Mouse (Mus musculus) embryonic facial prominence, embryonic 10.5 days (tissue): ENCODE measurements around the gene Txlnb. TPM values are rescaled to one million over a fixed set of nuclear protein-coding genes. Genes with fewer than 3 reads are reported as not detected.
A peak's percentile ranks its signal among the peaks of the same experiment; 100 is the strongest.

Experiments
- DNase-seq: peaks from one replicate; pipeline ENCODE4 v3.0.0-alpha.2; 2017; ENCODE audit warnings: low spot score
- H3K27ac ChIP-seq: fragments of 300-500 bp; sonication (generic); replicated peaks from 2 replicates; pipeline ENCODE4 v1.5.1; 2016; ENCODE audit warnings: mild to moderate bottlenecking
- H3K27me3 ChIP-seq: fragments of 300-500 bp; sonication (generic); replicated peaks from 2 replicates; pipeline ENCODE4 v1.6.1; 2016; ENCODE audit warnings: low read depth, mild to moderate bottlenecking; ENCODE audit not compliant: poor library complexity, severe bottlenecking
- H3K36me3 ChIP-seq: fragments of 300-500 bp; sonication (generic); replicated peaks from 2 replicates; pipeline ENCODE4 v1.6.1; 2016; ENCODE audit warnings: mild to moderate bottlenecking, moderate library complexity
- H3K4me1 ChIP-seq: fragments of 300-500 bp; sonication (generic); 2 replicates; pipeline ENCODE4 v1.6.1; 2016
- H3K4me3 ChIP-seq: fragments of 300-500 bp; sonication (generic); 2 replicates; pipeline ENCODE4 v1.5.1; 2016; ENCODE audit warnings: mild to moderate bottlenecking, moderate library complexity
- H3K9me3 ChIP-seq: fragments of 300-500 bp; sonication (generic); 2 replicates; pipeline ENCODE4 v1.6.1; 2016; ENCODE audit warnings: mild to moderate bottlenecking
- WGBS: fragments of 180-500 bp; shearing (Covaris S2); methylation state at CpG from one replicate; pipeline ENCODE4 v1.1.7; 2016; 5-methylcytosine and 5-hydroxymethylcytosine counted together
- polyA plus RNA-seq: library from polyadenylated mRNA; unstranded; fragments of >200 nt; fragmentation: Nextera tagmentation; extraction: Ambion mirVana; gene quantifications from 2 replicates; pipeline ENCODE4 v1.2.1, GENCODE M21; 2016

Gene Txlnb
- polyA plus RNA-seq, 1 experiment from 2014 or later: 0.98 TPM

- H3K4me3 ChIP-seq: no peak overlapping the region
- H3K27ac ChIP-seq: no peak overlapping the region
- DNase-seq: no peak
- H3K9me3 ChIP-seq: no peaks in the 10 kb centered on the region
- no peaks in the 10 kb centered on the region for H3K36me3 ChIP-seq
- peaks cover 15% of the 10 kb centered on the region for H3K4me1 ChIP-seq
- 0 out of 2 replicates have a peak, but pooled peaks cover 4% of the 10 kb centered on the region for H3K27me3 ChIP-seq
- 43% methylated on average over 3 of the region's 3 CpGs for WGBS
These were observed 35.0 kb downstream of the Txlnb start for GRCm38 (mm10) chr10:17831041-17831440.

GRCm38 (mm10) chr10:17835031-17835430, 39.0 kb downstream of the Txlnb start:
- no peak overlapping the region for H3K27ac ChIP-seq
- 90% methylated on average over 6 of the region's 6 CpGs for WGBS

GRCm38 (mm10) chr10:17836275-17836674, 40.2 kb downstream of the Txlnb start:
- no peak overlapping the region for H3K27ac ChIP-seq
- DNase-seq: no peak
- H3K27me3 ChIP-seq: no peaks in the 10 kb centered on the region
- 91% methylated on average over 1 of the region's 1 CpGs for WGBS
- H3K4me3 ChIP-seq: no peak overlapping the region
- H3K4me1 ChIP-seq: 0 out of 2 replicates have a peak, but pooled peaks cover 1% of the 10 kb centered on the region
- H3K9me3 ChIP-seq: no peaks in the 10 kb centered on the region
- no peaks in the 10 kb centered on the region for H3K36me3 ChIP-seq

More at GRCm38 (mm10) chr10:17835031-17835430, 39.0 kb downstream of the Txlnb start:
- DNase-seq: no peak
- H3K9me3 ChIP-seq: no peaks in the 10 kb centered on the region
- H3K4me3 ChIP-seq: no peak overlapping the region
- H3K36me3 ChIP-seq: no peaks in the 10 kb centered on the region
- H3K4me1 ChIP-seq: 0 out of 2 replicates have a peak, but pooled peaks cover 5% of the 10 kb centered on the region
- H3K27me3 ChIP-seq: no peaks in the 10 kb centered on the region

DNA sequence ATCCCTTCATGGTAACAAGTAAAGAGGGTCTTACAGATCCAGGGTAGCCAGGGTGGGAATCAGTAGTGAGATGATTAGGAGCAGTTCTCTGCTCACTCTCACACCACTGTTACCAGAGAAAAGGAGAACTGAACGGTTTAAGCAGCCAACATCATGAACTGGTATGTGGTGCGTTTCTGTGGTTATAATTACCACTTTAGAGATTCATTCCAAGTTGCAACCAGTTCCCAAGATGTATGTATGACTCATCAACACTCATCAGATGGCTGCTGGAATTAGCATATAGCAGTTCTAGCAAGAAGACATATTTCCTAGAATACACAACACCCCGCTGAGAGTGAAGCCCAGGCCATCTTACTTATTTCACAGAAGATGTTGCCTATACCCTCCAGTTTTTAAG, 46.0 kb downstream of the Txlnb start:
- Histone ChIP-seq H3K9me3 (no peaks in the 10 kb centered on the region), H3K4me3 (no peak overlapping the region), H3K27ac (no peak overlapping the region), H3K27me3 (no peaks in the 10 kb centered on the region), H3K4me1 (no peaks in the 10 kb centered on the region), H3K36me3 (no peaks in the 10 kb centered on the region)
- WGBS: 89% methylated on average over 3 of the region's 3 CpGs
- no peak for DNase-seq

DNA sequence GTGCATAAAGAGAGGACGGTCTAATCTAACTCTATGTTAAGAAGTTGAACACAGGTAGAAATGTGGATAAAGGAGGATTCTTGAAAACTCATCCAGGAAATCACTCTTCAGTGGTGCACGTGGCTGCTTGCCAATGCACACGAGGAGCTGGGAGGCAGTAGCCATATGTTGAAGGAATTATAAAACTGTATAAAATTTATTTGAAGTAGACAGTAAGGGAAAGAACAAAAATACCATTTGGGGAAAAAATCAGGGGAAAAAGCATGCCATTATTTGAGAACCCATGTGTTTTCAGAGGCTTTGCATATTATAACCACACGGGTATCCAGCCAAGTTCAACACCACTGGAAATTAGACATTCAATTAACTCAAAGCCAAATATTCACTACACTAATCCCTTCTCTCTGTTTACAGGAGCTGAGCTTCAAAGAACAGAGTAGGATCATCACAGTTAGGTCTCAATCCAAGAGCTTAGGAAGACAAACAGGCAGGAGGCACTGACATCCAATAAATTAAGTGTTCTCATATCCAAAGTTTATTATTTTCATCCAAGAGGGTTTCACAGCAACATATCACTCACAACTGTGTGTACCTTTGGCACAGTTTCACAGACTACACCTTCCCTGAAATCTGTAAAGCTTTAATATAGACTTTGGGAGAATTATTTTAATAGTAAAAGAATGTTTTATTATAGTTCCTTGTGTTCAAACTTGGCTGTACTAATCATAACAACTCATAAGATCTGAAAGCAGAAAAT, 48.9 kb downstream of the Txlnb start:
- no peaks in the 10 kb centered on the region for H3K36me3 ChIP-seq
- no peak overlapping the region for H3K4me3 ChIP-seq
- no peaks in the 10 kb centered on the region for H3K27me3 ChIP-seq
- H3K4me1 ChIP-seq: no peaks in the 10 kb centered on the region
- 84% methylated on average over 4 of the region's 4 CpGs for WGBS
- DNase-seq: no peak
- H3K9me3 ChIP-seq: no peaks in the 10 kb centered on the region
- no peak overlapping the region for H3K27ac ChIP-seq

DNA sequence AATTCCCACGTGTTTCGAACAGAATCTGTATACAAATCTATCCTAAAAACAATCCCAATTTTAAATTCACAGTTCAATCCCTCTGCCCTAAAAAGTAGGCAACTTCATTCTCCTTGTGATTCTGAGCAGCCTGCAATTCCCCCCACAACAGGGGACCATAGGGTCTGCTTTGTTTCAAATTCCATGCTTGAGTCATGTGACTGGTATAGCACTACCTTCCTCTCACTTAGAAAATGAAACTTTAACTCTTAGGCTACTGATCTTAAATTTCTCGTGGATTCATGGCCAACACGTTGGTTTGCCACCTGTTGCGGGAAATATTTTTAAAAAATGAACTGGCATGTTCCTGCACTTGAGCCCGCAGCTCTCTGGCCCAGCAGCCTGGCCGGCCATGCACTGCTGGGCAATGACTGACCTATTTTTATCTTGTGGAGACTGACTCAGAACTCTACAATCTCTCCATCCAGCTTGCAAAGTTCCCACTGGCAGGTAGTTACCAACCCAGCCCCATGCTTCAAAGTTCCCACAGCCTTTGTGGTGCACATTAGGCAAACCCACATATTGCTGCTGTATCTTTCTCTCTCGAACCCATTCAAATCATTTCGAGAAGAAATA, 61.7 kb downstream of the Txlnb start:
- H3K27me3 ChIP-seq: no peaks in the 10 kb centered on the region
- no peaks in the 10 kb centered on the region for H3K9me3 ChIP-seq
- no peak for DNase-seq
- H3K36me3 ChIP-seq: no peaks in the 10 kb centered on the region
- 88% methylated on average over 9 of the region's 9 CpGs for WGBS
- H3K4me3 ChIP-seq: no peak overlapping the region
- H3K27ac ChIP-seq: no peak overlapping the region
- no peaks in the 10 kb centered on the region for H3K4me1 ChIP-seq

- Histone ChIP-seq H3K27me3 (no peaks in the 10 kb centered on the region), H3K9me3 (no peaks in the 10 kb centered on the region), H3K4me3 (no peak overlapping the region), H3K27ac (no peak overlapping the region), H3K36me3 (no peaks in the 10 kb centered on the region), H3K4me1 (no peaks in the 10 kb centered on the region)
- no peak for DNase-seq
- WGBS: 87% methylated on average over 6 of the region's 6 CpGs
These were observed 64.9 kb downstream of the Txlnb start for GRCm38 (mm10) chr10:17860701-17861480.

DNA sequence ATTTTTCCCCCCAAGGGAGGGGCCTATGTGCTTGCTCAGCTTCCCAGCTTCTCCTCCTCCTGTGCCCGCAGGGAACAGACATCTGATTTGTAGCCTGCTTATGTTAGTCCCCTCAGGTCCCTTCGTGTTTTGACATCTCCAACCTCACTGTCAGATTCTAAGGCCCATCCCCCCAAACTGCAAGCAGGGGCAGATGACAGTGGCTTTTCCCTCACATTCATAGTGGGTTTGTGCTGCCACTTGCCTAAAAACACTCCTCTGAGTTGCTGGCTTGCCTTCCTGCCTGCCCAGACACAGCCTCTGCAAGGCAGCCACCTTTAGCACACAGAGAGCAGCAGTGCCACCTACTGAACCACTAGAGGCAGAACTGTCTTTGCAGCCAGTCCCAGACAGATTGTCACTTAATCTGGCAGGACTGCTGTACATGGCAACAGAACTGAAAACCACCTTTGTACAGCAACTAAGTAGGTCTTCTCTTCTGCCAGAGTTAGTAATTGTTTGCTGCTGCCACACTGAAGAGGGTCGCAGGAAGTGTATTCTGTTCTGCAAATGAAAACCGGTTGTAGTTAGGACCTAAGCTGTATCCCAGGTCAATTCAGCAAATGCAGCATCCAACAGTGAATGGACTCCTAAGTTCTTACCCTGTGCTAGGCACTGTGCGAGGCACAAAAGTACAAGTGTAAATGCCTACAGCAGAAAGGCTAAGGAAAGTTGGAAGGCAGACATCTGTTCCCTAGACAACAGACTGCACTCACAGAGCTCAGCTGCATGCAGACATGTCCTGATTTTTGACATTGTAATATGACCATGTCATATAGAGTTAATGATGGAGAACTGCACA, 74.0 kb downstream of the Txlnb start:
- Histone ChIP-seq H3K4me1 (peaks cover 11% of the 10 kb centered on the region), H3K9me3 (no peaks in the 10 kb centered on the region), H3K27me3 (no peaks in the 10 kb centered on the region), H3K27ac (peak overlapping the region; percentile 59; the same call in 1 of the 2 replicates), H3K4me3 (no peak overlapping the region), H3K36me3 (no peaks in the 10 kb centered on the region)
- peak; percentile 74 for DNase-seq
- WGBS: 20% methylated on average over 5 of the region's 5 CpGs

GRCm38 (mm10) chr10:17878002-17878919, 82.2 kb downstream of the Txlnb start:
- H3K36me3 ChIP-seq: no peaks in the 10 kb centered on the region
- H3K27ac ChIP-seq: 0 out of 2 replicates have a peak overlapping the region, but pooled peaks have one; percentile 5
- DNase-seq: peak; percentile 55
- no peaks in the 10 kb centered on the region for H3K27me3 ChIP-seq
- H3K9me3 ChIP-seq: no peaks in the 10 kb centered on the region
- peaks cover 13% of the 10 kb centered on the region for H3K4me1 ChIP-seq
- no peak overlapping the region for H3K4me3 ChIP-seq
- 34% methylated on average over 8 of the region's 8 CpGs for WGBS

GRCm38 (mm10) chr10:17880038-17880437, 84.0 kb downstream of the Txlnb start:
- Histone ChIP-seq H3K27me3 (no peaks in the 10 kb centered on the region), H3K9me3 (no peaks in the 10 kb centered on the region), H3K36me3 (no peaks in the 10 kb centered on the region), H3K4me1 (peaks cover 13% of the 10 kb centered on the region), H3K27ac (no peak overlapping the region), H3K4me3 (no peak overlapping the region)
- WGBS: 89% methylated on average over 3 of the region's 3 CpGs
- no peak for DNase-seq

GRCm38 (mm10) chr10:17880724-17881123, 84.7 kb downstream of the Txlnb start:
- no peak overlapping the region for H3K4me3 ChIP-seq
- H3K4me1 ChIP-seq: peaks cover 13% of the 10 kb centered on the region
- H3K36me3 ChIP-seq: no peaks in the 10 kb centered on the region
- no peaks in the 10 kb centered on the region for H3K27me3 ChIP-seq
- H3K27ac ChIP-seq: no peak overlapping the region
- no peaks in the 10 kb centered on the region for H3K9me3 ChIP-seq
- 78% methylated on average over 2 of the region's 2 CpGs for WGBS
- DNase-seq: peak; percentile 10
